9 mouse cellular contexts compared by ENCODE assay signal in the genomic region with DNA sequence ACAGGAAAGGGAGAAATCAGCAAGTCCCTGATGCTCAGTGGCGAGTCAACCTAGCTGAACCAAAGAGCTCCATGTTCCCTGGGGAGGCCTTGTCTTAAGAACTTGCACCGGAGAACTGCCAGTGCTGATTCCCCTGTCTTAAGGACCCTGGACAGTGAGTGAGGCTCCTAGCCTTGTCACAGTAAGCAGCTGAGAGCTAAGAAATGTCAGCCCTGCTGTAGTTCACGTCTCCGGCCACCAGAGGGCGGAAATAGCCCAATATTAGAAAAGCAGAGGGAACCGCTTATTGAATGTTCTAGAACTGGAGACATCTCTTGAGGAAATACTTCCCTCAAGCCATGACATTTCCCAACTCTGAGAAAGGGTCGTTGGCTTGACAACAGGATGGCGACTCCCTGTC. TPM values are rescaled to one million over a fixed set of nuclear protein-coding genes. Genes with fewer than 3 reads are reported as not detected.
DNase-seq lines count a peak whose midpoint lies in the region; ATAC-seq and TF ChIP-seq lines count a peak whose summit lies in the region.
"Had no signal": no experiment of that assay in that cellular context is flagged by ENCODE, and none has a peak within 500 bp of the region (broad histone marks: within the 10 kb centered on the region; RNA-seq: fewer than 3 reads in every experiment).

No protein-coding gene starts in this region.

- no peak overlapping the region for H3K4me2 ChIP-seq in midbrain, embryonic 11.5 days
- H3K4me2 ChIP-seq in midbrain, embryonic 16.5 days (ENCODE audit: low read length): no peak overlapping the region
- H3K4me2 ChIP-seq in kidney, embryonic 14.5 days (replicated peaks; ENCODE audit: low read depth, low read length): no peak overlapping the region
- no peak overlapping the region for H3K4me2 ChIP-seq in limb, embryonic 14.5 days (replicated peaks; ENCODE audit: low read depth, low read length, severe bottlenecking)

- no peak overlapping the region for H3K9ac ChIP-seq in midbrain, embryonic 11.5 days (ENCODE audit: low read length)
- H3K9ac ChIP-seq in midbrain, embryonic 16.5 days (ENCODE audit: low read depth, low read length): no peak overlapping the region
- H3K9ac ChIP-seq in kidney, embryonic 14.5 days (ENCODE audit: low read depth, low read length): no peak overlapping the region
- H3K9ac ChIP-seq in limb, embryonic 14.5 days (ENCODE audit: low read depth, low read length, severe bottlenecking): no peak overlapping the region

- 25% methylated on average over 8 of the region's 8 CpGs for WGBS in midbrain, embryonic 11.5 days
- 27% methylated on average over 8 of the region's 8 CpGs for WGBS in midbrain, embryonic 16.5 days
- 19% methylated on average over 8 of the region's 8 CpGs for WGBS in kidney, embryonic 14.5 days
- 18% methylated on average over 8 of the region's 8 CpGs for WGBS in limb, embryonic 14.5 days

- no peak for ATAC-seq in midbrain, embryonic 11.5 days (ENCODE audit: low FRiP score)
- no peak for ATAC-seq in midbrain, embryonic 16.5 days
- peak; percentile 79 for ATAC-seq in kidney, embryonic 14.5 days (ENCODE audit: low FRiP score, low TSS enrichment)
- ATAC-seq in limb, embryonic 14.5 days (ENCODE audit: low FRiP score, low read depth): peak; percentile 62; the same call in 1 of the 2 replicates

- peak; percentile 97 for DNase-seq in midbrain, embryonic 11.5 days (ENCODE audit: low spot score, missing footprints)
- DNase-seq in cerebellum, adult 9-11 months: peak; percentile 38
- peak; percentile 70 to 86 for DNase-seq in frontal cortex, postnatal 36 days (ENCODE audit: low spot score in 2 of 2)
- peak; percentile 88 for DNase-seq in limb, embryonic 14.5 days (ENCODE audit: low spot score)
- DNase-seq in ovary, postnatal 14 days (ENCODE audit: low spot score): peak; percentile 77
- peak; percentile 9 to 57 for DNase-seq in thymus, postnatal 10 days (ENCODE audit: low spot score in 2 of 2)

- H3K4me3 ChIP-seq in midbrain, embryonic 11.5 days (ENCODE audit: low read depth, low read length): no peak overlapping the region
- no peak overlapping the region for H3K4me3 ChIP-seq in midbrain, embryonic 16.5 days (ENCODE audit: low read depth, low read length)
- no peak overlapping the region for H3K4me3 ChIP-seq in kidney, embryonic 14.5 days (ENCODE audit: low read length)
- H3K4me3 ChIP-seq in limb, embryonic 14.5 days (replicated peaks; ENCODE audit: low read length): no peak overlapping the region
- H3K4me3 ChIP-seq: erythroblast, embryonic 14.5 days had no signal

- no peaks in the 10 kb centered on the region for H3K27me3 ChIP-seq in midbrain, embryonic 11.5 days (ENCODE audit: control insufficient read depth, insufficient read depth, low read length)
- no peaks in the 10 kb centered on the region; the same call in 1 of the 2 replicates for H3K27me3 ChIP-seq in midbrain, embryonic 16.5 days (ENCODE audit: control insufficient read depth, insufficient read depth, low read depth, low read length)
- no peaks in the 10 kb centered on the region for H3K27me3 ChIP-seq in kidney, embryonic 14.5 days (ENCODE audit: control insufficient read depth, insufficient read depth, low read length)
- H3K27me3 ChIP-seq in limb, embryonic 14.5 days (ENCODE audit: control insufficient read depth, insufficient read depth, low read length): no peaks in the 10 kb centered on the region

- no peaks in the 10 kb centered on the region for H3K9me3 ChIP-seq in midbrain, embryonic 11.5 days (ENCODE audit: control insufficient read depth, low read length)
- H3K9me3 ChIP-seq in midbrain, embryonic 16.5 days (replicated peaks; ENCODE audit: control insufficient read depth, low read length, poor library complexity, severe bottlenecking): no peaks in the 10 kb centered on the region
- H3K9me3 ChIP-seq in kidney, embryonic 14.5 days (ENCODE audit: control insufficient read depth, low read length): no peaks in the 10 kb centered on the region
- H3K9me3 ChIP-seq in limb, embryonic 14.5 days (ENCODE audit: control insufficient read depth, low read length): no peaks in the 10 kb centered on the region

- no peaks in the 10 kb centered on the region for H3K36me3 ChIP-seq in midbrain, embryonic 11.5 days (ENCODE audit: control insufficient read depth, insufficient read depth, low read length)
- no peaks in the 10 kb centered on the region for H3K36me3 ChIP-seq in midbrain, embryonic 16.5 days (ENCODE audit: control insufficient read depth, insufficient read depth, low read length)
- H3K36me3 ChIP-seq in kidney, embryonic 14.5 days (ENCODE audit: control insufficient read depth, insufficient read depth, low read length): no peaks in the 10 kb centered on the region
- no peaks in the 10 kb centered on the region for H3K36me3 ChIP-seq in limb, embryonic 14.5 days (ENCODE audit: control insufficient read depth, insufficient read depth, low read length)

- H3K4me1 ChIP-seq in midbrain, embryonic 11.5 days (ENCODE audit: control insufficient read depth, insufficient read depth, low read length): no peaks in the 10 kb centered on the region
- H3K4me1 ChIP-seq in midbrain, embryonic 16.5 days (ENCODE audit: control insufficient read depth, insufficient read depth, low read length): no peaks in the 10 kb centered on the region
- no peaks in the 10 kb centered on the region for H3K4me1 ChIP-seq in kidney, embryonic 14.5 days (ENCODE audit: control insufficient read depth, insufficient read depth, low read length)
- no peaks in the 10 kb centered on the region for H3K4me1 ChIP-seq in limb, embryonic 14.5 days (ENCODE audit: control insufficient read depth, insufficient read depth, low read length)

- no peak for TF ChIP-seq POLR2A in limb, embryonic 14.5 days (IDR thresholded peaks at IDR 0.05; ENCODE audit: borderline replicate concordance, extremely low read depth, insufficient read depth, insufficient read length)

- H3K27ac ChIP-seq in midbrain, embryonic 11.5 days (ENCODE audit: low read depth, low read length): no peak overlapping the region
- H3K27ac ChIP-seq in midbrain, embryonic 16.5 days (ENCODE audit: low read length): no peak overlapping the region
- H3K27ac ChIP-seq in kidney, embryonic 14.5 days (ENCODE audit: low read depth, low read length): no peak overlapping the region
- no peak overlapping the region for H3K27ac ChIP-seq in limb, embryonic 14.5 days (replicated peaks; ENCODE audit: low read depth, low read length)

RNA-seq across cellular contexts. Expression of gene Cd1d1, which starts 34.1 kb away (rescaled TPM):
- polyA plus RNA-seq in midbrain, embryonic 11.5 days (2014; fragmentation: Nextera tagmentation; extraction: Ambion mirVana): 28.0 and 28.8 TPM in 2 replicates
- polyA plus RNA-seq in midbrain, embryonic 16.5 days (2015; fragmentation: Nextera tagmentation; extraction: Ambion mirVana): 40.1 and 49.9 TPM in 2 replicates
- polyA plus RNA-seq in kidney, embryonic 14.5 days (2014; fragmentation: Nextera tagmentation; extraction: Ambion mirVana): 20.3 and 22.3 TPM in 2 replicates
- 34.0 and 39.6 TPM in 2 replicates for polyA plus RNA-seq in limb, embryonic 14.5 days (2012; rRNA removed)
- polyA plus RNA-seq in limb, embryonic 14.5 days (2014; fragmentation: Nextera tagmentation; extraction: Ambion mirVana): 17.2 and 28.0 TPM in 2 replicates
- polyA plus RNA-seq: erythroblast, embryonic 14.5 days had no signal

Comparison
In these comparisons a context has a peak if more than half of its experiments do, and no peak if none do; other contexts are left out.
1. ATAC-seq: peak in kidney, embryonic 14.5 days (single experiment) and limb, embryonic 14.5 days (single experiment); none in midbrain, embryonic 11.5 days (single experiment) and midbrain, embryonic 16.5 days (single experiment).
2. DNase-seq: peak in every context shown above with its lines; median percentile 97 in midbrain, embryonic 11.5 days; 88 in limb, embryonic 14.5 days; 78 in frontal cortex, postnatal 36 days; 77 in ovary, postnatal 14 days; 38 in cerebellum, adult 9-11 months; 33 in thymus, postnatal 10 days.